Mouse (Mus musculus): ENCODE results near the gene Nosip. TPM values are rescaled to one million over a fixed set of nuclear protein-coding genes. Genes with fewer than 3 reads are reported as not detected.

Nosip gene
- total and polyA plus RNA-seq, 3 experiments, result 72.4 to 86.8 (median 81.4) TPM

GRCm38 (mm10) chr7:45119780-45120709 lies 57.8 kb downstream of the Nosip start:
- TF ChIP-seq BHLHE40 (IDR thresholded peaks at IDR 0.05; ENCODE audit: low read depth, low read length), result no peak
- 0 out of 2 replicates have a peak, but pooled peaks have one; percentile 15 for TF ChIP-seq POLR2A (IDR thresholded peaks at IDR 0.05; ENCODE audit: low read depth, low read length)
- TF ChIP-seq POLR2AphosphoS2 (IDR thresholded peaks at IDR 0.05; ENCODE audit: low read depth, low read length), result peak; percentile 80; the same call in 1 of the 2 replicates
- Histone ChIP-seq H3K4me1 (ENCODE audit: control insufficient read depth in 1 of 2, insufficient read depth in 2 of 2) (peaks cover 8 to 48% of the 10 kb centered on the region in 2 experiments), H3K4me2 (ENCODE audit: insufficient read depth, low read depth, poor library complexity, severe bottlenecking) (no peak overlapping the region), H3K27ac (ENCODE audit: insufficient read depth, low read depth) (no peak overlapping the region), H3K79me2 (replicated peaks; ENCODE audit: control insufficient read depth, extremely low read depth, insufficient read depth, poor library complexity, severe bottlenecking) (peaks cover 15% of the 10 kb centered on the region), H3K9ac (ENCODE audit: insufficient read depth, low read depth) (no peak overlapping the region), H3K27me3 (replicated peaks) (no peaks in the 10 kb centered on the region), H3K4me3 (replicated peaks in 1 of 3; ENCODE audit: low read depth in 2 of 3, low read length in 2 of 3, poor library complexity in 1 of 3) (no peak overlapping the region), H3K9me3 (replicated peaks; ENCODE audit: low read length) (no peaks in the 10 kb centered on the region), H3K36me3 (replicated peaks in 1 of 2; ENCODE audit: control insufficient read depth in 1 of 2, insufficient read depth in 1 of 2, low read length in 1 of 2) (peaks cover 37 to 57% of the 10 kb centered on the region in 2 experiments)
- in situ Hi-C loops (cut with MboI; ENCODE audit: low pct_ligation_motif_present, low pct_unique_long_range_greater_than_20kb, low sequenced_read_pairs) (no loop called here), dilution Hi-C loops (cut with MboI; ENCODE audit: extremely low pct_ligation_motif_present, extremely low pct_unique_long_range_greater_than_20kb, low sequenced_read_pairs) (no loop called here)
- no peak for DNase-seq (ENCODE audit: extremely low read depth)

GRCm38 (mm10) chr7:45121404-45121803 lies 59.2 kb downstream of the Nosip start:
- no peak overlapping the region for H3K27ac ChIP-seq (ENCODE audit: insufficient read depth, low read depth)
- peaks cover 50 to 70% of the 10 kb centered on the region in 2 experiments for H3K36me3 ChIP-seq (replicated peaks in 1 of 2; ENCODE audit: control insufficient read depth in 1 of 2, insufficient read depth in 1 of 2, low read length in 1 of 2)
- H3K9me3 ChIP-seq (replicated peaks; ENCODE audit: low read length), result no peaks in the 10 kb centered on the region
- no peak overlapping the region for H3K4me2 ChIP-seq (ENCODE audit: insufficient read depth, low read depth, poor library complexity, severe bottlenecking)
- no peak for DNase-seq (ENCODE audit: extremely low read depth)
- dilution Hi-C loops (cut with MboI; ENCODE audit: extremely low pct_ligation_motif_present, extremely low pct_unique_long_range_greater_than_20kb, low sequenced_read_pairs) (no loop called here), in situ Hi-C loops (cut with MboI; ENCODE audit: low pct_ligation_motif_present, low pct_unique_long_range_greater_than_20kb, low sequenced_read_pairs) (no loop called here)
- H3K27me3 ChIP-seq (replicated peaks), result no peaks in the 10 kb centered on the region
- no peak overlapping the region for H3K9ac ChIP-seq (ENCODE audit: insufficient read depth, low read depth)
- peaks cover 23% of the 10 kb centered on the region for H3K79me2 ChIP-seq (replicated peaks; ENCODE audit: control insufficient read depth, extremely low read depth, insufficient read depth, poor library complexity, severe bottlenecking)
- H3K4me3 ChIP-seq (replicated peaks in 1 of 3; ENCODE audit: low read depth in 2 of 3, low read length in 2 of 3, poor library complexity in 1 of 3), result no peak overlapping the region
- H3K4me1 ChIP-seq (ENCODE audit: control insufficient read depth in 1 of 2, insufficient read depth in 2 of 2), result peaks cover 10 to 55% of the 10 kb centered on the region in 2 experiments
- no peak for TF ChIP-seq POLR2AphosphoS2 (IDR thresholded peaks at IDR 0.05; ENCODE audit: low read depth, low read length)

GRCm38 (mm10) chr7:45121966-45122365 lies 59.7 kb downstream of the Nosip start:
- peaks cover 10 to 55% of the 10 kb centered on the region in 2 experiments for H3K4me1 ChIP-seq (ENCODE audit: control insufficient read depth in 1 of 2, insufficient read depth in 2 of 2)
- no peak overlapping the region for H3K9ac ChIP-seq (ENCODE audit: insufficient read depth, low read depth)
- DNase-seq (ENCODE audit: extremely low read depth), result no peak
- no peak for TF ChIP-seq MAFK (IDR thresholded peaks at IDR 0.05; ENCODE audit: insufficient replicate concordance, low read length)
- no peak for TF ChIP-seq GABPA (IDR thresholded peaks at IDR 0.05; ENCODE audit: insufficient replicate concordance, low read depth, low read length)
- no peak for TF ChIP-seq SIN3A (IDR thresholded peaks at IDR 0.05; ENCODE audit: low read length)
- TF ChIP-seq E2F4 (IDR thresholded peaks at IDR 0.05; ENCODE audit: insufficient replicate concordance, low read depth, low read length), result no peak
- no peak for TF ChIP-seq KAT2A (IDR thresholded peaks at IDR 0.05; ENCODE audit: insufficient replicate concordance, low read length)
- TF ChIP-seq JUN (IDR thresholded peaks at IDR 0.05; ENCODE audit: insufficient read depth, low read depth, low read length), result no peak
- no peak for TF ChIP-seq MXI1 (IDR thresholded peaks at IDR 0.05; ENCODE audit: low read depth, low read length)
- no peak for TF ChIP-seq MEF2A (IDR thresholded peaks at IDR 0.05; ENCODE audit: borderline replicate concordance, low read depth, low read length)
- TF ChIP-seq ELF1 (IDR thresholded peaks at IDR 0.05; ENCODE audit: low read depth, low read length), result no peak
- no peak; the same call in 1 of the 2 replicates for TF ChIP-seq POLR2A (IDR thresholded peaks at IDR 0.05; ENCODE audit: low read depth, low read length)
- no peak for TF ChIP-seq ZNF384 (IDR thresholded peaks at IDR 0.05; ENCODE audit: low read depth, low read length)
- TF ChIP-seq ZKSCAN1 (IDR thresholded peaks at IDR 0.05; ENCODE audit: borderline replicate concordance, low read depth, low read length), result no peak
- no peak for TF ChIP-seq MAZ (IDR thresholded peaks at IDR 0.05; ENCODE audit: low read depth, low read length)
- TF ChIP-seq CHD1 (IDR thresholded peaks at IDR 0.05; ENCODE audit: low read depth, low read length), result no peak
- TF ChIP-seq USF1 (IDR thresholded peaks at IDR 0.05; ENCODE audit: low read depth, low read length), result no peak
- TF ChIP-seq ZC3H11A (IDR thresholded peaks at IDR 0.05; ENCODE audit: low read depth, low read length), result no peak
- TF ChIP-seq RCOR1 (conservative IDR thresholded peaks at IDR 0.05; ENCODE audit: low read depth, low read length), result no peak
- TF ChIP-seq TBP (conservative IDR thresholded peaks at IDR 0.05; ENCODE audit: low read depth, low read length), result no peak
- in situ Hi-C loops (cut with MboI; ENCODE audit: low pct_ligation_motif_present, low pct_unique_long_range_greater_than_20kb, low sequenced_read_pairs) (no loop called here), dilution Hi-C loops (cut with MboI; ENCODE audit: extremely low pct_ligation_motif_present, extremely low pct_unique_long_range_greater_than_20kb, low sequenced_read_pairs) (no loop called here)
- no peaks in the 10 kb centered on the region for H3K9me3 ChIP-seq (replicated peaks; ENCODE audit: low read length)
- no peaks in the 10 kb centered on the region for H3K27me3 ChIP-seq (replicated peaks)
- peaks cover 55 to 75% of the 10 kb centered on the region in 2 experiments for H3K36me3 ChIP-seq (replicated peaks in 1 of 2; ENCODE audit: control insufficient read depth in 1 of 2, insufficient read depth in 1 of 2, low read length in 1 of 2)
- H3K79me2 ChIP-seq (replicated peaks; ENCODE audit: control insufficient read depth, extremely low read depth, insufficient read depth, poor library complexity, severe bottlenecking), result peaks cover 28% of the 10 kb centered on the region
- peak overlapping the region in 1 of 3 experiments; percentile 19 for H3K4me3 ChIP-seq (replicated peaks in 1 of 3; ENCODE audit: low read depth in 2 of 3, low read length in 2 of 3, poor library complexity in 1 of 3)
- H3K27ac ChIP-seq (ENCODE audit: insufficient read depth, low read depth), result no peak overlapping the region
- 0 out of 2 replicates have a peak overlapping the region, but pooled peaks have one; percentile 22 for H3K4me2 ChIP-seq (ENCODE audit: insufficient read depth, low read depth, poor library complexity, severe bottlenecking)

Measured in CH12.LX (cell line).